Mouse (Mus musculus): Measurements from ENCODE around the gene Pgls.

The Pgls gene

DNA sequence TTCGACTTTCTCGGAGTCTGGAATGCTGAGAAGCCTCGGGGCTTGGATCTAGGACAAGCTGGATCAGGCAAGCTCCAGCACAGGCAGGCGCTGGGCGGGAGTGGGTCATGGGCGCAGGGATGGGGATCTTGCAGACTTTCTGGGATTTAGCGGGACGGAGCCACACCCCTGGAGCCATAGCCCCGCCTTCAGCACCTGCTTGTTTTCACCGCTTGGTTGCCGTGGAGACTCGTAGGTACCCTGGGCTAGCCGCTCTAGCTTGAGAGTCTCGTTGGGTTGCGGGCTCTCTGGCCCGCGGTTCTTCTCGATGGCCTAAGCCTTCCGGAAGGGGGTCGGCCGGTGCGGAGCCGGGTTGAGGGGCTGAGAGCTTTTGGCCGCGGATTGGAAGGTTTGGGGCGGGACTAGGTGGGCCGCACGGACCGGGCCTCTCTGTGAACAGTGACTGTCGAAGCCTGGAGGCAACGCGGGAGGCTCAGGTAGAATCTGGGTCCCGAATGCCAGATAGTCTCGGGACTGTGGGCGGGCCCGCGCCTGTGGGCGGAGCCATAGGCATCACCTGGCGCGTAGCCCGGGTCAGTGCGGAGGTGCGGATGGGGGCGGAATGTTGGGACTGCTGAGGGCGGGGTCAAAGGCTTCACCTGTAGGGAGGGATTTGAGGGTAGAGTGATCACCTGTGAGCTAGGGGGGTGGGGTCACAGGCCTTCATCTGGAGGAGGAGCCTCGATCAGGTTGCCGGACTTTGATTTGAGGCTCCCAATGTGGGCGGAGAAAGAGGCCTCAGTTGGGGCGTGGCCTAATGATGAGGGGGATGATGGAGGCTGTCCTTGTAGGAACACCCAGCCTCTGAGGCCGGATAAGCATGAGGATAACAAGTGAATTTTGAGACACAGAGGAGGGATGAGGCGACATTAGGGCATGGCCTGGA is 22.3 kb upstream of the Pgls start:
- DNase-seq = peak; percentile 95 to 98

DNA sequence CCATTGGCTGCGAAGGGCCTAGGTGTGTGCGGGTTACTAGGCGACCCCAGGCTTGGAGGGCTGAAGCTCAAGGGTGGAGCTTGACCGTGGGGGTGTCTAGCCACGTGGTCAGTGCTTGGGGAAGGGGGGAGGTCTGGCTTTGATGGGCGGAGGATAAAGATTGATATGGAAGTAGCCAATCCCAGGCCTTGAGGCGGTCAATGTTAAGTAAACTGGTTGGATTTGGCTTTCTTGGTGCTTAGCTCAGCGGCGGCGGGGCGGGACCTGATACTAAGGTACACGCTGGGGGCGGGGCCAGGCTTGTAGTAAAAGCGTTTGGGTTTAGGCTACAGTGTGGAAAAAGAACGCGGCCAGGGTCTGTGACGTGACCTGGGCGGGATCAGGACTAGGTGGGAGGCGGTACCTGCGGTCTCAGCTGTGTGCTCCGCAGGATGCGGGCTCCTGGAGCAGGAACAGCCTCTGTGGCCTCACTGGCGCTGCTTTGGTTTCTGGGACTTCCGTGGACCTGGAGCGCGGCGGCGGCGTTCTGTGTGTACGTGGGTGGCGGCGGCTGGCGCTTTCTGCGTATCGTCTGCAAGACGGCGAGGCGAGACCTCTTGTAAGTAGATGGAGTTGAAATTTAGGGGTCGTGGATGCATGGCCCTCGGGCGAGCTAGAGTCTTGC is 21.6 kb upstream of the Pgls start:
- peak; percentile 99 for DNase-seq

DNA sequence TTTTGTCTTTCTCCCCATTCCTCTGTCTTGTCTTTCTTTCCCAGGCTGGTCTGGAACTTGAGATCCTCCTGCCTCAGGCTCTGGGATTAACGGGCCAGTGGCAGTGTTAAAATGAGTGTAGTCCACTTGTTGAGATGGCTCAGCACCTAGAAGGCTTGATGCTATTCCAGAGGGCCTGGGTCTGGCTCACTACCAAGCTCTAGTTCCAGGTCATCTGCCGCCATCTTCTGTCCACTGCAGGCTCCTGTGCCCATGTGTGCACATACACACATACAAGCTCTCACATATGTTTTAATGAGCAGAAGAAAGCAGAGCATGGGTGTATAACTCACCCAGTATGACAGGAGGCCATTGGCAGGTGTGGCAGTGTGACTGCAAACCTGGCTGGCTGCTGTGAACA is 19.9 kb upstream of the Pgls start:
- DNase-seq = no peak

DNA sequence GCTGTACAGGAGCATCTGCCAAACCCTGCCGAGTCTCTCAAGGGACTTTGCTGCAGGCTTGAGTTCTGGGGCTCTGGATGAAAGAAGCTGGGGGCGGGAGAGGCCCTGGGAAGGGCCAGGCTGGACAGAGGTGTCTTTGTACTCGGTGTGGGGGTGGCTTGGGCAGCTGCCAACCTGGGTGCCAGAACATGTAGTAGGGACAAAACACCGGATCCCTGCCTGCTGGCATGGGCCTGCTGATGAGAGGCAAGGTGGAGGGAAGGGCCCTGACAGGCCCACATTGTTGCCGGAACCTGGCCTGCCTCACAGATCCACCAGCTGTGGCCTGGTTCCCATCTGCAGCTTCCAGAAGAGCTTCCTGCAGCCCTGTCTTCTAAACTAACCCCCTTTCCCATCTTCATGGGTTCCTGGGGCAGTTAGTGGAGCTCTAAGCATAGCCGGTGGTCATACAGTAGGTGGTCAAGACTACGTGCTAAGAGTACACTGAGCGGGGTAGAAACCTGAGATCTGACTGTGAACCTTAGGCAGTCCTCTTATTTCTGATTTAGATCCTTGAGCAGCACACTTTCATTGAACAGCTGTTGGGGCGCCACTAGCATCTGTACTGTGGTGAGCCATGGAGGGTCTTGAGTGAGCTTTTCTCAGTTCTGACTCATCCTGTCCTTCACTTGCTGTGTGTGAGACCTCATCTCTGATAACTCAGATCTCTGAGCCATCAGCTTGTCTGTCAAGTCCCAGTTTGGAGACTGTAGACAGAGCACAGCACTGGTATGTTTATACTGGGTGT is 18.9 kb upstream of the Pgls start:
- DNase-seq = peak; percentile 80 to 91

DNA sequence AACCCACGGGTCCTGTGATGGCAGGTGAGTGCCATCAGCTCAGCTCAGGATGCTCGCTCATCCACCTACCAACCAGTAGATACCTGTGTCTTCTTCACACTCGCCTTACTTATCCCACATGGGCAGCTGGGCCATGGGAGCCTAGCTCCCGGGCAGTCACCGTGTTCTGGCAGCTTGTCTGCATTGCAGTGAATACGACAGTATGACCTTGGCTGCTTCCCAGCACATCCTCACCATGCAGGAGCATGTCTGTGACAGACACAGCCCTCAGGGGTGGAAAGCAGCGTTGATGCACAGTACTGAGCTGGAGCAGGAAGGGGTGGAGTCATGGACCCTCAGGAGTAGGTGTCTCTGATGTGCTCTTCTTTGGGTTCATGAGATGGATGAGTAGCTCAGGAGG is 17.6 kb upstream of the Pgls start:
- DNase-seq = no peak

DNA sequence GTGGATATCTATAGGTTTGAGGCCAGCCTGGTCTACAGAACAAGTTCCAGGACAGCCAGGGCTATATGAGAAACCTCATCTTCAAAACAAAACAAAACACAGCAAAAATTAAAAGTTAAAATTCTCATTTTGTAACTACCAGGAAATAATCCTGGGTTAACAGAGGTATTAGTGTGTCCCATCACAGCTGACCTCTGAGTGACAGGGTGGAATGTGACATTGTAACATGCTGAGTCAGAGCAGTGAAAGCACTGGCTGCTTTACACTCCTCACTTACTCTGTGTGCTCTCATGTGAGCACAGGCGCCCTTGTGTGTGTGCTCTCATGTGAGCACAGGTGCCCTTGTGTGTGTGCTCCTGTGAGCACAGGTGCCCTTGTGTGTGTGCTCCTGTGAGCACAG is 17.0 kb upstream of the Pgls start:
- no peak for DNase-seq

DNA sequence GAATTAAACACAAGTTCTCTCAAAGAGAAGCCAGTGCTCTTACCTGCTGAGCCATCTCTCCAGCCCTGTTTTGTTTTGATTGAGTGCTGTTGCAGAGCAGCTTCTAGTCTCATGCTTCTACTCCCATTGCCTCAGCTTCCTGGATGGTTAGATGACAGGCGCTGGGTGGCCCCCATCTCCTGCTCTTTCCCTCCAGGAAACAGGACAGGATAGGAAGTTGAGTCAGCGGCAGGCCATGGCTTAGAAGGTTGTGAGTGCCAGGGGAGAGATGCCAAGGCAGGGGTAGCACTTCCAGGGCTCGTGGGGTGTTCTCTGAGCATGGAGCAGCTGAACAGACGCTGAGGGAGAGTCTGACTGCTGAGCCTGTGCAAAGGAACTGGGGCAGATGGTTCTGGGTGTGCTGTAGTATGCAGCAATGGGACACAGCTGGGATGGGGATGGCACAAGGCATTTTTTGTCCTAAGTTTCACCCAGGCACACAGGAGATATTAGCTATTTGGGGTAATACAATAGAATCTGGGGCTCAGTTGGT is 14.1 kb upstream of the Pgls start:
- no peak for DNase-seq

DNA sequence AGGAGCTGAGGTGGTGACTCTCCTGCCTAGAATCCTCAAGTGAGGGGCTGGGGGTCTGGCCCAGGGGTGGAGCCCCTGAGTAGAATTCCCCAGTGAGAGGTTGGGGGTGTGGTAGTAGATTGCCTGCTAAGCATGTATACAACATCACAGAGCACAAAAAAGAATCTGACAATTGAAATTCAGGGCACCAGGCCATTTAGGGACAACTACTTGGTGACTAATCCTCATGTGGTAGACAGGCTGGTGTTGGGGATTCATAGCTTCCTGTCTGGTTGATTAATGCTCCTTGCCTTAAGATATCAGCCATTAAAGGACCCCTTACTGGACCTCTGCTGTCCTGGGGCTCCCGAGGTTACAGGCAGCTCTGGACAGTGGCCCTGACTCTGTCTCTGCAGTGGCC is 13.0 kb upstream of the Pgls start:
- no peak for DNase-seq

DNA sequence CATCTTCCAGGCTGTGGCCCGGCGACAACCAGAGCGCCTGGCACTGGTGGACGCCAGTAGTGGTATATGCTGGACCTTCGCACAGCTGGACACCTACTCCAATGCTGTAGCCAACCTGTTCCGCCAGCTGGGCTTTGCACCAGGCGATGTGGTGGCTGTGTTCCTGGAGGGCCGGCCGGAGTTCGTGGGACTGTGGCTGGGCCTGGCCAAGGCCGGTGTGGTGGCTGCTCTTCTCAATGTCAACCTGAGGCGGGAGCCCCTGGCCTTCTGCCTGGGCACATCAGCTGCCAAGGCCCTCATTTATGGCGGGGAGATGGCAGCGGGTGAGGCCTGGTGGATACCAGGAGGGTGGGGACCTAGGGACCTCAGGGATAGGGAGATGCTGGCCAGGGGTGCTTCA is 12.5 kb upstream of the Pgls start:
- no peak for DNase-seq

DNA sequence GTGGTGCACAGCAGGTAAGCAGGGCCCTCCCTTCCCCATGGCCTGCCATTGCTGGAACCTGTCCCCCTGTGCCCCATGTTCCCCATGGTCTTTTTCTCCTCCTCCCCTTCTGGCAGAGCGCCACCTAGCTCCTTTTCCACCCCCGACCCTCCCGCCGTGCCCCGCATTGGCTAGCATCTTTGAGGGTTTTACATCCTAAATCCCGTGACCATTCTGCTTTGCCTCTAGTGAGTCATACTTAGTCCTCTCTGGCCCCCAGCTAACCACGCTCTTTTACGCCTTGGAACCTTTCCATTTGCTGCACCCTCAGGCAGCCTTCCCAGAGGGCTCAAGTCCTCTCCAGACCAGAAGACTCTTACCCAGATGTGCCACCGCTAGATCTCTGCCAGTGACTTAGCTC is 11.8 kb upstream of the Pgls start:
- no peak for DNase-seq

DNA sequence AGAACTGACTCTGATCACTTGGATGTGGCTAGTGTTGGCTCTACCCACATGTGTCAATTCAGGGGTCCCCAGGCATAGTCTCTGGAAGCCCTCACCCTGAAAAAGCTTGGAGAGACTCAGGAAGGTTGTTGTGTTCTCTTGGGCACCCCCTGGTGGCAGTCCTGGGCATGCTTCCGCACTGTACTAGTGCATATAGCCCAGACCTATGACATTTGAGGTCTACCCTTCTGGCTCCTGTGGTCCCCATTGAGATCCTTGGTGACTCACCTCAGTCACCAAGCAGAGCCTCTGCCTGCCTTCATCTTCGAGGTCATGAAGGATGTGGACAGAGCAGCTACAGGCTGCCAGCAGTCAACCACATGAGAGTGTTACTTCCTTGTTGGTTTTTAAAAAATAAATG is 5.1 kb upstream of the Pgls start:
- peak; percentile 70 to 77 for DNase-seq

DNA sequence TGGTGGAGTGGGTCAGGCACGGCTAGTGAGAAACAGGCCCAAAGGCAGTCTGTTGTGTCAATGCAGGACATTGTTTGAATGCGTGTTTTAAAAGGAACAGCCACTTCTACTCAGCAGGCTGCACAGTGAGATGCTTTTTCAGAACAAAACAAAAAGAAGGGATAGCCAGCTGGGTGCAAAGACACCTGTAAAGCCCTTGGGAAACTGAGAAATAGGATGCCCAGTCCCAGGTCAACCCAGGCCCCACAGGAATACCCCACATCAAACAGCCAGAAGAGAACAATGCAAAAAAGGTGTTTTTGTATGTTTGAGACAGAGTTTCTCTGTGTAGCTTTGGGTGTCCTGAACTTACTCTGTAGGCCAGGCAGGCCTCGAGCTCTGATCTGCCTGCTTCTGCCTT is 3.2 kb upstream of the Pgls start:
- DNase-seq = no peak

DNA sequence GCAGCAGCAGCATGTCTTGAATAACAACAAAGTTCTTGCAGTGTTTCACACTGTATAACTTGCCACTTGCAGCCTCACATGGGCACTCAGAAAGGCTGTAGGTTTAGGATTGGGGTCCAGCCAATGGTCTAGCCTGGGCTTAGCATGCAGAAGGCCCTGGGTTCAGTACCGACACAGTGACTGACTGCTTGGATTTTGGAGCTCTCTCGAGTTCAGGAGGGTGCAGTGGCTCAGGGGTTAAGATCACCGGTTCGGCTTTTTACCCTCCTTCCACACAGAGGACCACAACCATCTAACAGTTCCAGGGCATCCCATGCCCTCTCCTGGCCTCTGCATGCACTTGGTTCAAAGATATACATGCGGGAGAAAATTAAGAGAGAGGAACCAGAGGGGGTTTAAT is 959 bp upstream of the Pgls start:
- peak in 1 of 2 experiments; percentile 31 for DNase-seq

DNA sequence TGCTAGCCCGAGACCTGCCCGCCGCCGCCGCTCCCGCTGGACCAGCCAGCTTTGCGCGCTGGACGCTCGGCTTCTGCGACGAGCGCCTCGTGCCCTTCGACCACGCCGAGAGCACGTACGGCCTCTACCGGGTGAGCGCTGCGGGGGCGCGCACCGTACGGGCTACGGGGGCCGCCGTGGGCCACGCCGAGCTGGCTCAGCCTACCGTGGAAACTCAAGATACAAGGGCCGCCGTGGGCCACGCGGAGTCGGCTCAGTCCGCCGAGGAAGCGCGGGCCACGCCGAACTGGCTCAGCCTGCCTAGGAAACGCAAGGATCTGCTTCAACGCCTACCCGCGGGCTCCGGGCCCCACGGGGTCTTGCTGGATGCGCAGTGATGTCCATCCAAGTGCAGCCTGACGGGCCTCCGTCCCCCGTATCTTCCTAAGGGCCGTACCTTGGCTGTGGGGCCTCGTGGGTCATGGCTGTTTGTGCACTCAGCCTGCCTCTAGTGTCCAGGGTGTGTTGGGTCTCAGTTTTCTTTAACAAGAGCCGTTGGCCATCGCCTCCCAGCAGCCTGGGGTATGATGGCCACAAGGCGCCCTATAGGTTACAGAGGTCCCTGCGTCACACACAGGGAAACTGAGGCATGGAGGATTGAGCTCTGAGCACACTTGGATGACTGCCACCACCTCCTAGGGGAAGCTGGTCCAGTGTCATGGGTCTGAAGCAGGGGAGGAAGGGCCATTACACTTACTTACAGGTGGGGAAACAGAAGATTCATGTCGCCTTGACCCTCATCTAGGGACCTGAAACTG is 596 bp downstream of the Pgls start:
- peak; percentile 80 to 93 for DNase-seq

DNA sequence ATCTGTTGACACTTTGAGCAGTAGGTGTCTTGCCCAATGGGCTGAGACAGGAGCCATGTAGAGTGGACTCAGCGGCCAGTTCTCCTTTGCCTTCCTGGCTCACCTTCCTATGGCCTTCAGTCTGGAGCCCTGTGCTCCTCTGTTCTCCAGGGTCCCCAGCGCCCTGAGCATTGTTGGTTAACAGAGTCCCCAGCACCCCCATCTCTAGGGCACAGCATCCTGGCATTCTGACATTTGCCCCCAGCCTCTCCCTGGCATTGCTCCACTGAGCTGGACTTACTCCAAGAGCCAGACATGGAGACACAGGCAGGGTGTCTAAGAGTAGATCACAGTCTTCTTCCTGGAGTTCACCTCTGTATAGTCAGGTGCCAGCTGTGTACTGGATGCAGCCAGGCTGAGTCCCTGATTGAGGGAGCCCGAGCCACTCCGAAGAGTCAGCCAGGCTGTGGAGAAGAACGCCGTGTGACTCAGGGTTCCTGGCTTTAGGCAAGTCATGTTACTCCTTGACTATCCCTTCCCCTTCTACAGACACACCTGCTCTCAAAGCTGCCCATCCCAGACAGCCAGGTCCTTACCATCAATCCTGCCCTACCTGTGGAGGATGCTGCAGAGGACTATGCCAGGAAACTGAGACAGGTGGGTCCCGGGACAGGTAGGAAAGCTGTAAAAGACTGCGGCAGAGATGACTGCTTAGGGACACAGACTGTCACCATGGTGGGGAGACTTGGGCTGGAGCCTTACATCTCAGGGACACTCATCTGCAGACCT is 1.8 kb downstream of the Pgls start:
- peak; percentile 34 to 48 for DNase-seq

DNA sequence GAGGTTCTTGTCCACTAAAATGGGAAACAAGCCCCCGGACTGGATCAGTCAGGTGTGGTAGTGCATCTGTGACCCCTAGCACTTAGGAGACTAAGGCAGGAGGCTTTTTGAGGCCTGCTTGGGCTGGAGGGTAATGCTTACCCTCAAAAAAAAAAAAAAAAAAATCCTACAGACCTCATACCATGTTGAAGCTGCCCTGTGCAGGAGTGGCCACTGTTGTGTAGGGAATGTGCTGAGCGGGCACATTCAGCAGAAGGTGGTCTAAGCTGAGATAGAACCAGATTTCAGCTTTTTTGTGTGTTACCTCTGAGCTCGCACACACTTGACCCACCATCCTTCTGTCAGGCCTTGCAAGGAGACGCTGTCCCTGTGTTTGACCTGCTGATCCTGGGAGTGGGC is 2.3 kb downstream of the Pgls start:
- no peak for DNase-seq

DNA sequence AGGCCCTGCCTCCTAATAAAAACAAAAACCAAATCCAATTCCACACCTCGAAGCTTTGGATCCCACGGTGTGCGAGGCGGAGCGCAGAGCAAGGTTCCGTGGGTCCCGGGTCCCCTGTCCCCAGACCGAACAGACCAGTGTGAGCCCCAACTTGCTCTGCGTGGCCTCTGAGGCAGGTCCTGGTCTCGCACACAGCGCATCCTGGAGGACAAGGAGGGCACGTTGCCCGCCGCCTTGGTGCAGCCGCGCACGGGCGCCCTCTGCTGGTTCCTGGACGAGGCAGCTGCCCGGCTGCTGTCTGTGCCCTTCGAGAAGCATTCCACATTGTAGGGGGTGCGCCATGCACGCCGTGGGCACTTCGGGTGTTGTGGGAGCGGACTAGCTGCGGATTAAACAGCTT is 3.9 kb downstream of the Pgls start:
- peak; percentile 89 to 93 for DNase-seq

DNA sequence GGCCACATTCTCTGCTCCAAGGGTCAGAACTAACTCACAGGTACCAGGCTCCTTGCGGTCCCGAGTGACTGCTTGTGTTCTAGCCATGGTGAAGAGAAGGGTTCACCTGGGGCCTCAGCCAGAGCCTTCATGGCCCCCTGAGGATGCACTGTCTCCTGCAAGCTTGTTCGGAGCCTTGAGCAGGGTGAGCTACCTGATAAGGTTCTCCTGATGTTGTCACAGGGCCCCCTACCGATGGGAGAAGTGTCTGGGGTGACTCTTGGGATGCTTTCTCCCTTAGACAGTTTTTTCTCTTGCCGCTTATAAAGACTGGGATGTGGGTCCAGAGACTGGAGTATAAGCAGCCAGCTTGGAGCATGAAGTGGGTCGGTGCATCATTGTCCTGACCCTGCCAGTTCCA is 4.4 kb downstream of the Pgls start:
- peak in 1 of 2 experiments; percentile 22 for DNase-seq

DNA sequence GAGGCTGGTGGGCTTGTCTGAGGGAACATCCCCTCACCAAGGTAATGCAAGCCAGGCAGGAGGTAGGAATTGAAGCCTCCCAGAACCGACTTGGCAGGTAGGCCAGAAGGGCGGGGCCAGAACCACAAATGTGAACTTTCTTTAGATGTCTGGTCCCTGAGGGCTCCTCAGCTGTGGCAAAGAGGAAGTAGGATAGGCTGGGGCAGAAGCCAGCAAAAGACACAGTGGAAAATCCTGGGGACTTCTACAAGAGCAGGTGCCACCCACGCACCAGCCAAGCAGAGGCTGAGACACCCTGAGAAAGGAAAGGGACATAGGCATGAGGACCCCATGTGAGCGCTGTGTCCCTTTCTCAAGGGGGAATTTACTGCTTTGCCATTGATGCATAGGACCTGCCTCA is 4.8 kb downstream of the Pgls start:
- no peak for DNase-seq

DNA sequence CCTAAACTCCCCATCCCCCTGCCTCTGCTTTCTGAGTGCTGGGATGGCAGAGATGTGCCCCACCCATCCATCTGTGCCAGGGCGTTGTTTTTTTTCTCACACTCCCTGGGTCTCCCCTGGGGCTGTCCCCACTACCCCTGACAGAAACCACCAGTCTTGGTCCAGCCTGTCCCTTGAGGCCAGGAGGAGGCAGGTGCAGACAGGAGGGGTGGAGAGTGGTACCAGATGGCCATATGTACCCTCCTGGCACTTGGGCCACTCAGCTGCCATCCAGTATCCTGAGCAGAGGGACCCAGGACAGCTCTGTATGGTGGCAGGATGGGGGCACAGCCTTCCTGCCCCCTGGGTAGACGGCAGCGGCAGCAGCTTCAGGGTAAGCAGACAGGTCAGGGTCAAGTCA is 5.5 kb downstream of the Pgls start, which contains the start of gene Fam129c:
Fam129c (plus strand) TSS at position 198 of the 400 bp plus-strand sequence.
- no peak for DNase-seq

DNA sequence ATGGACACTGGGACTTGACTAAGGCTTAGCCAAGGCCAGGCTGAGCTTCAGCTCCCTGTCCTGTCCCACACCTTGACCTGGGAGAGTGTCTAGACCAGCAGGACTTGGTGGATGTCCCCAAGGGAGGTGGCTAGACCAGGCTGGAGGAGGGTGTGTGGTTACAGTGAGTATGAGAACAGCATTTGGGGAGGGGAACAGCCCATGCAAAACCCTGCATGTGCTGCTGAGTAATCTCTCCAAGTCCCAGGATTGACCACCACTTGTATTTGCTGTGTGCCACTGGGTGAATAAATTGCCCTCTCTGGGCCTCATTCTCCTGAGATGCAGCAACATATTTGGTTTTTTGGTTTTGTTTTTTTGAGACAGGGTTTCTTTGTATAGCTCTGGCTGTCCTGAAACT is 6.4 kb downstream of the Pgls start:
- DNase-seq = no peak

DNA sequence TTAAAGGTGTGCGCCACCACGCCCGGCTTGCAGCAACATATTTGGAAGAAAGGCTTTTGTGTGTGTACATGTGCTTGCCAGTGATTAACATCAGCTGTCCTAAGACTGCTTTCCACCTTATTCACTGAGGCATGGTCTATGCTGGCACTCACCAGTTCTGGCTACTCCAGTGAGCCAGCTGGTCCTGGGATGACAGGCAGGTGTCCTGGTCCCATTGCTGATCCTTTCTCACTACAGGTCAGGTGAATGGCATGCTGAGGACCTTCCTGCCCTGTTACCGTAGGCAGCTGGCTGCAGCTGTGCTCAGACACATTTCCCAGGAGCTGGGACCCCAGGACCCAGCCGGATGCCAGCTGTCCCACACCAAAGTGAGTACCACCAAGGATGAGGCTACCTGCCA is 6.9 kb downstream of the Pgls start:
- no peak for DNase-seq
